Mouse (Mus musculus): Measurements from ENCODE around the gene Ptcd1.

DNA sequence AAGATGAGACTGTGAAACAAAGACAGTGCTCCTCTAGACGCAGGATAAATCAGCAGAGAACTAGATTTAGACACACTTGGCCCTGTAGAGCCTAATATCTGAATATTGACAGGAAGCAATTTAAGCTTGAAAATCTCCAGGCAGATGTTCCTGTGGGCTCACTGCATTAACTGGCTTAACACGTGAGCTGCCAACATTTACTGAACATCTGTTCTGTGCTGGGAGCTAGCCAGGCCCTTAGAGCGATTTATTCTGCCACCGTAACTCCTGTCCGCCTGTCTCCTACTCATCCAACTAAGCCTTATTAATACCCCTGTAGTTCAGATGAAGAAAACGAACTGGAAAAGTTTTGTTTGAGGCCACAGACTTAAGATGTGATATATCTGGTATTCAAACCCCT, 28.1 kb downstream of the Ptcd1 start:
- TF ChIP-seq CTCF (IDR thresholded peaks at IDR 0.05; ENCODE audit: insufficient read depth, low read depth, low read length) = no peak
- no peak for TF ChIP-seq POLR2A (IDR thresholded peaks at IDR 0.05; ENCODE audit: insufficient read depth, low read depth, low read length)
